Mouse (Mus musculus) MEL (cell line): ENCODE results near the gene Pbx3. TPM values are rescaled to one million over a fixed set of nuclear protein-coding genes. Genes with fewer than 3 reads are reported as not detected.

Experiments
- DNase-seq: peaks from one replicate; pipeline ENCODE4 v3.0.0; 2011; ENCODE audit warnings: low read depth, low spot score
- H3K27ac ChIP-seq: 2 replicates; pipeline ENCODE4 v1.5.1; 2012; ENCODE audit warnings: low read depth, mild to moderate bottlenecking, control low read depth, low read length, moderate library complexity; ENCODE audit not compliant: control insufficient read depth
- H3K27me3 ChIP-seq, 2 experiments: fragments of 150-350 bp in 1 of 2; sonication (generic) in 1 of 2; 2 replicates each; pipeline ENCODE4 v1.6.1; 2012; ENCODE audit warnings: low read length in 2 of 2, mild to moderate bottlenecking in 2 of 2, improper control_type of control experiment in 1 of 2, moderate library complexity in 1 of 2; ENCODE audit not compliant: insufficient read depth in 2 of 2, control insufficient read depth in 1 of 2
- H3K36me3 ChIP-seq, 2 experiments: 2 replicates each; pipeline ENCODE4 v1.6.1; 2012 to 2014; ENCODE audit warnings: low read length in 2 of 2, improper control_type of control experiment in 1 of 2, inconsistent platforms in 1 of 2, mild to moderate bottlenecking in 1 of 2; ENCODE audit not compliant: insufficient read depth in 2 of 2, control insufficient read depth in 1 of 2
- H3K4me1 ChIP-seq, 2 experiments: fragments of 150-350 bp in 1 of 2; sonication (generic) in 1 of 2; 2 replicates each; pipeline ENCODE4 v1.6.1; 2012; ENCODE audit warnings: low read length in 2 of 2, improper control_type of control experiment in 1 of 2, mild to moderate bottlenecking in 1 of 2; ENCODE audit not compliant: insufficient read depth in 2 of 2, control insufficient read depth in 1 of 2
- H3K4me3 ChIP-seq, 2 experiments: fragments of 150-350 bp in 1 of 2; sonication (generic) in 1 of 2; 2 replicates each; pipeline ENCODE4 v1.5.1; 2012; ENCODE audit warnings: low read depth in 2 of 2, low read length in 2 of 2, mild to moderate bottlenecking in 2 of 2, moderate library complexity in 2 of 2, control low read depth in 1 of 2, improper control_type of control experiment in 1 of 2; ENCODE audit not compliant: control insufficient read depth in 1 of 2, insufficient read depth in 1 of 2
- H3K79me2 ChIP-seq: 2 replicates; pipeline ENCODE4 v1.6.1; 2012; ENCODE audit warnings: mild to moderate bottlenecking, low read length, moderate library complexity; ENCODE audit not compliant: control insufficient read depth, poor library complexity, insufficient read depth
- H3K9ac ChIP-seq: 2 replicates; pipeline ENCODE4 v1.6.1; 2012; ENCODE audit warnings: low read depth, mild to moderate bottlenecking, control low read depth, low read length, moderate library complexity; ENCODE audit not compliant: control insufficient read depth, poor library complexity, severe bottlenecking
- H3K9me3 ChIP-seq: fragments of 150-350 bp; sonication (generic); replicated peaks from 2 replicates; pipeline ENCODE4 v1.6.1; 2012; ENCODE audit warnings: mild to moderate bottlenecking, low read length, improper control_type of control experiment, moderate library complexity; ENCODE audit not compliant: insufficient read depth
- BHLHE40 ChIP-seq: IDR thresholded peaks from 2 replicates; pipeline ENCODE4 v1.6.1; 2012; ENCODE audit warnings: low read depth, mild to moderate bottlenecking, inconsistent platforms, low read length, improper control_type of control experiment, borderline replicate concordance
- CHD1 ChIP-seq: IDR thresholded peaks from 2 replicates; pipeline ENCODE4 v1.6.1; 2012; ENCODE audit warnings: low read depth, mild to moderate bottlenecking, inconsistent platforms, low read length, improper control_type of control experiment
- CTCF ChIP-seq, 3 experiments: IDR thresholded peaks in 2 of 3; conservative IDR thresholded peaks in 1 of 3; 2 replicates each; pipeline ENCODE4 v1.5.1; 2011 to 2012; ENCODE audit warnings: low read length in 3 of 3, low read depth in 2 of 3, mild to moderate bottlenecking in 2 of 3, improper control_type of control experiment in 1 of 3, inconsistent platforms in 1 of 3, mixed read lengths in 1 of 3, moderate library complexity in 1 of 3; ENCODE audit not compliant: control insufficient read depth in 1 of 3, insufficient read depth in 1 of 3, poor library complexity in 1 of 3, severe bottlenecking in 1 of 3
- ETS1 ChIP-seq: IDR thresholded peaks from 2 replicates; pipeline ENCODE4 v1.6.1; 2012; ENCODE audit warnings: low read depth, mild to moderate bottlenecking, inconsistent platforms, low read length, improper control_type of control experiment, moderate library complexity
- GABPA ChIP-seq: IDR thresholded peaks from 2 replicates; pipeline ENCODE4 v1.6.1; 2012; ENCODE audit warnings: low read depth, mild to moderate bottlenecking, inconsistent platforms, low read length, improper control_type of control experiment, moderate library complexity
- GATA1 ChIP-seq: IDR thresholded peaks from 2 replicates; pipeline ENCODE4 v1.6.1; 2011; ENCODE audit warnings: low read depth, low read length, improper control_type of control experiment
- HCFC1 ChIP-seq: IDR thresholded peaks from 2 replicates; pipeline ENCODE4 v1.6.1; 2012; ENCODE audit warnings: low read depth, mild to moderate bottlenecking, inconsistent platforms, low read length, improper control_type of control experiment, moderate library complexity
- JUND ChIP-seq: IDR thresholded peaks from 2 replicates; pipeline ENCODE4 v1.6.1; 2011; ENCODE audit warnings: low read depth, mild to moderate bottlenecking, improper control_type of control experiment, low read length
- MAFK ChIP-seq: IDR thresholded peaks from 2 replicates; pipeline ENCODE4 v1.6.1; 2011; ENCODE audit warnings: low read depth, mild to moderate bottlenecking, low read length, improper control_type of control experiment, borderline replicate concordance
- MAX ChIP-seq: IDR thresholded peaks from 2 replicates; pipeline ENCODE4 v1.6.1; 2011; ENCODE audit warnings: low read length, improper control_type of control experiment
- MAZ ChIP-seq: IDR thresholded peaks from 2 replicates; pipeline ENCODE4 v1.6.1; 2012; ENCODE audit warnings: low read depth, mild to moderate bottlenecking, inconsistent platforms, low read length, improper control_type of control experiment
- MEF2A ChIP-seq: IDR thresholded peaks from 2 replicates; pipeline ENCODE4 v1.6.1; 2014; ENCODE audit warnings: low read depth, mild to moderate bottlenecking, inconsistent platforms, low read length, improper control_type of control experiment; ENCODE audit not compliant: poor library complexity, insufficient replicate concordance, severe bottlenecking; ENCODE audit errors: extremely low read depth
- MXI1 ChIP-seq: IDR thresholded peaks from 2 replicates; pipeline ENCODE4 v1.6.1; 2011; ENCODE audit warnings: mild to moderate bottlenecking, low read depth, low read length, improper control_type of control experiment
- MYB ChIP-seq: IDR thresholded peaks from 2 replicates; pipeline ENCODE4 v1.6.1; 2011; ENCODE audit warnings: mild to moderate bottlenecking, low read depth, low read length, improper control_type of control experiment
- NELFE ChIP-seq: IDR thresholded peaks from 2 replicates; pipeline ENCODE4 v1.6.1; 2011; ENCODE audit warnings: low read depth, low read length, improper control_type of control experiment
- NRF1 ChIP-seq: IDR thresholded peaks from 2 replicates; pipeline ENCODE4 v1.6.1; 2014; ENCODE audit warnings: low read depth, mild to moderate bottlenecking, inconsistent platforms, low read length, improper control_type of control experiment, moderate library complexity; ENCODE audit not compliant: poor library complexity, insufficient read depth, severe bottlenecking
- POLR2A ChIP-seq, 2 experiments: IDR thresholded peaks; 2 replicates each; pipeline ENCODE4 v1.6.1; 2011 to 2012; ENCODE audit warnings: low read length in 2 of 2, mild to moderate bottlenecking in 2 of 2, control low read depth in 1 of 2, improper control_type of control experiment in 1 of 2, low read depth in 1 of 2, moderate library complexity in 1 of 2; ENCODE audit not compliant: control insufficient read depth in 1 of 2, insufficient read depth in 1 of 2, poor library complexity in 1 of 2
- POLR2AphosphoS2 ChIP-seq: IDR thresholded peaks from 2 replicates; pipeline ENCODE4 v1.6.1; 2011; ENCODE audit warnings: low read length, improper control_type of control experiment
- POLR2AphosphoS5 ChIP-seq: IDR thresholded peaks from 2 replicates; pipeline ENCODE4 v1.6.1; 2012; ENCODE audit warnings: low read depth, borderline replicate concordance, mild to moderate bottlenecking, inconsistent platforms, low read length, moderate library complexity, mixed read lengths
- RCOR1 ChIP-seq: IDR thresholded peaks from 2 replicates; pipeline ENCODE4 v1.6.1; 2012; ENCODE audit warnings: low read depth, mild to moderate bottlenecking, inconsistent platforms, low read length, improper control_type of control experiment
- TAL1 ChIP-seq: IDR thresholded peaks from 2 replicates; pipeline ENCODE4 v1.6.1; 2012; ENCODE audit warnings: mild to moderate bottlenecking, inconsistent platforms, low read length, moderate library complexity, mixed read lengths
- TBP ChIP-seq: IDR thresholded peaks from 2 replicates; pipeline ENCODE4 v1.8.0; 2011; ENCODE audit warnings: low read depth, low read length, improper control_type of control experiment
- TCF12 ChIP-seq: IDR thresholded peaks from 2 replicates; pipeline ENCODE4 v1.6.1; 2014; ENCODE audit warnings: low read depth, mild to moderate bottlenecking, inconsistent platforms, low read length, improper control_type of control experiment, moderate library complexity
- ZC3H11A ChIP-seq: IDR thresholded peaks from 2 replicates; pipeline ENCODE4 v1.6.1; 2012; ENCODE audit warnings: low read depth, mild to moderate bottlenecking, inconsistent platforms, low read length, improper control_type of control experiment
- ZNF384 ChIP-seq: IDR thresholded peaks from 2 replicates; pipeline ENCODE4 v1.6.1; 2012; ENCODE audit warnings: low read depth, mild to moderate bottlenecking, inconsistent platforms, low read length, improper control_type of control experiment
- polyA plus RNA-seq, 2 experiments: library from polyadenylated mRNA; stranded (reverse) in 1 of 2; unstranded in 1 of 2; fragments of >175 nt in 1 of 2; fragments of >200 nt in 1 of 2; gene quantifications; 2 replicates each; pipeline versions ENCODE4 v1.2.1 to v1.2.4; 2012; ENCODE audit warnings: low replicate concordance in 2 of 2, low read depth in 1 of 2; ENCODE audit not compliant: insufficient read length in 2 of 2, insufficient read depth in 1 of 2, missing spikeins in 1 of 2
- total RNA-seq: library from RNA; depleted of rRNA; stranded (reverse); fragments of 300-350 nt; gene quantifications from 2 replicates; pipeline ENCODE4 v1.2.3, GENCODE M21; 2012

The Pbx3 gene
- total and polyA plus RNA-seq, 3 experiments, result 10.1 to 22.4 TPM; not detected in 1

DNA sequence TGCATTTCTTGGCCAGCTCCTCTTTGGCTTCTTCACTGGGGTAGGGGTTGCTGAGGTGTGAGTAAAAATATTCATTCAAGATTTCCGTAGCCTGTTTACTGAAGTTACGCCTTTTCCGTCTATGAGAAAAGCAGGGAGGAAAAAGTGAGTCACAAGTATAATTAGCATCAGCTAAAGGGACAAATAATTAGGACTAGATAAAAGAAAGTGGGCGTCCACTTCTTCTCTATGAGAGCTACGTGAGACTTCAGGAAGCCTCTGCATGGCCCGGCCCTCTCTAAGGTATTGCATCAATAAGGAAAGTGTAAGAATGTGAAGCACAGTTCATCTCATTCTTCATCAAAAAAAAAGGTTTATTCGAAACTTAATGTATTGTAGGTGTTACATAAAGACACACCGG, 168.1 kb downstream of the Pbx3 start:
- H3K27me3 ChIP-seq, result no peaks in the 10 kb centered on the region
- H3K27ac ChIP-seq, result no peak overlapping the region
- no peaks in the 10 kb centered on the region for H3K79me2 ChIP-seq
- no peaks in the 10 kb centered on the region for H3K4me1 ChIP-seq
- peaks cover 0 to 3% of the 10 kb centered on the region in 2 experiments; a peak in 2 of 4 replicates for H3K36me3 ChIP-seq
- TF ChIP-seq MEF2A (no peak), MXI1 (no peak), POLR2AphosphoS5 (no peak), TCF12 (no peak), RCOR1 (no peak), MAZ (no peak), ZNF384 (no peak), BHLHE40 (no peak), TBP (no peak), POLR2A (IDR thresholded peaks at IDR 0.05; ENCODE audit: control insufficient read depth in 1 of 2, insufficient read depth in 1 of 2, low read depth in 1 of 2, low read length in 2 of 2, poor library complexity in 1 of 2) (no peak), GATA1 (no peak), POLR2AphosphoS2 (no peak), HCFC1 (no peak), ETS1 (no peak), CHD1 (no peak), NRF1 (no peak), JUND (no peak), CTCF (IDR thresholded peaks at IDR 0.05 in 2 of 3, conservative IDR thresholded peaks at IDR 0.05 in 1 of 3; ENCODE audit: control insufficient read depth in 1 of 3, insufficient read depth in 1 of 3, low read depth in 2 of 3, low read length in 3 of 3, poor library complexity in 1 of 3, severe bottlenecking in 1 of 3) (no peak)
- DNase-seq, result no peak
- no peak overlapping the region for H3K4me3 ChIP-seq
- no peak overlapping the region for H3K9ac ChIP-seq
- no peaks in the 10 kb centered on the region for H3K9me3 ChIP-seq

DNA sequence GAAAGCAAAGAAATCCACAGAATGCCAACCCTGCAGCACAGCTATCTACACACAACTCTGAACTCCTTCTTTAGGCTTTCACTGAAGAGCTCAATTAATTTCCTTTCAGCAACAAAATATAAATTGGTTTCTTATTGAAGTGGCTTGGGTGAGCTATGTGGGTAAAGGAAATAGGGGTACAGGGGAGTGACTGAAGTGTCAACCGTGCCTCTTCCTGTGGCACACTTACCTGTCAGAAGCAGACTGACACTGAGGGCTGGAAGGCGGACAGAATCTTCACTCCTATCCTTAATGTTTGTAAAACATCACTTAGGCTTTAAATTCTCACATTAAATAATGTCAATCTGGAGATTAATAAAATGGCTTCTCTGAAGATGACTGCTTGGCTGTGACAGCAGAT, 168.6 kb downstream of the Pbx3 start:
- peaks cover 0 to 3% of the 10 kb centered on the region in 2 experiments; a peak in 2 of 4 replicates for H3K36me3 ChIP-seq
- no peak overlapping the region for H3K27ac ChIP-seq
- H3K27me3 ChIP-seq, result no peaks in the 10 kb centered on the region
- TF ChIP-seq BHLHE40 (no peak), HCFC1 (no peak), GABPA (no peak), RCOR1 (no peak), NELFE (no peak), ZNF384 (no peak), MAFK (no peak), ZC3H11A (no peak), POLR2AphosphoS2 (no peak), POLR2AphosphoS5 (no peak), GATA1 (no peak), MAX (no peak), MXI1 (no peak), MYB (no peak), NRF1 (no peak), CTCF (IDR thresholded peaks at IDR 0.05 in 2 of 3, conservative IDR thresholded peaks at IDR 0.05 in 1 of 3; ENCODE audit: control insufficient read depth in 1 of 3, insufficient read depth in 1 of 3, low read depth in 2 of 3, low read length in 3 of 3, poor library complexity in 1 of 3, severe bottlenecking in 1 of 3) (no peak), TAL1 (no peak)
- no peaks in the 10 kb centered on the region for H3K79me2 ChIP-seq
- H3K4me1 ChIP-seq, result no peaks in the 10 kb centered on the region
- H3K9ac ChIP-seq, result no peak overlapping the region
- no peak overlapping the region for H3K4me3 ChIP-seq
- no peaks in the 10 kb centered on the region for H3K9me3 ChIP-seq
- DNase-seq, result no peak
